13 mouse cellular contexts compared by ENCODE assay signal in genomic region chr6:29981797-29982196, GRCm38 (mm10).
"Had no signal": no experiment of that assay in that cellular context is flagged by ENCODE, and none has a peak within 500 bp of the region (broad histone marks: within the 10 kb centered on the region; RNA-seq: fewer than 3 reads in every experiment).

No protein-coding gene starts in this region.

- DNase-seq: kidney, adult 2 months; kidney, postnatal 14 days; layer of hippocampus, postnatal 36 days; liver, embryonic 13.5 days; lung, adult 18-20 months; retina, postnatal 1 day; right cerebral cortex, postnatal 4 days; spleen, adult 18-20 months; thymus, postnatal 4 days had no signal

- H3K9ac ChIP-seq: kidney, embryonic 15.5 days; limb, embryonic 15.5 days; liver, embryonic 13.5 days; midbrain, embryonic 13.5 days; neural tube, embryonic 13.5 days had no signal

- ATAC-seq: midbrain, embryonic 13.5 days had no signal

- H3K27ac ChIP-seq: kidney, embryonic 15.5 days; limb, embryonic 15.5 days; liver, embryonic 13.5 days; midbrain, embryonic 13.5 days; neural tube, embryonic 13.5 days had no signal

- H3K9me3 ChIP-seq: kidney, embryonic 15.5 days; limb, embryonic 15.5 days; liver, embryonic 13.5 days; midbrain, embryonic 13.5 days; neural tube, embryonic 13.5 days had no signal

- H3K36me3 ChIP-seq: kidney, embryonic 15.5 days; limb, embryonic 15.5 days; liver, embryonic 13.5 days; midbrain, embryonic 13.5 days; neural tube, embryonic 13.5 days had no signal

- H3K4me2 ChIP-seq: kidney, embryonic 15.5 days; limb, embryonic 15.5 days; liver, embryonic 13.5 days; midbrain, embryonic 13.5 days; neural tube, embryonic 13.5 days had no signal

- H3K27me3 ChIP-seq: kidney, embryonic 15.5 days; limb, embryonic 15.5 days; liver, embryonic 13.5 days had no signal

- H3K4me3 ChIP-seq: kidney, embryonic 15.5 days; limb, embryonic 15.5 days; liver, embryonic 13.5 days; midbrain, embryonic 13.5 days; neural tube, embryonic 13.5 days had no signal
